Mouse (Mus musculus) E14TG2a.4 (cell line): ENCODE data around the gene Cops9.

Source experiments
- CTCF ChIP-seq: conservative IDR thresholded peaks from 2 replicates; pipeline ENCODE4 v1.5.1; 2014; ENCODE audit warnings: low read length
- NANOG ChIP-seq: IDR thresholded peaks from 2 replicates; pipeline ENCODE4 v1.6.1; 2014; ENCODE audit warnings: borderline replicate concordance, low read length, mixed read lengths
- POU5F1 ChIP-seq: IDR thresholded peaks from 2 replicates; pipeline ENCODE4 v1.6.1; 2014; ENCODE audit warnings: low read length, borderline replicate concordance

GRCm38 (mm10) chr1:92614516-92614915 is 27.3 kb downstream of the Cops9 start:
- TF ChIP-seq CTCF, result peak; percentile 35; the same call in 1 of the 2 replicates
- no peak for TF ChIP-seq POU5F1
- TF ChIP-seq NANOG, result no peak
